Mouse (Mus musculus) brain, adult 10 weeks (tissue): ENCODE data around the gene Caps2. TPM values are rescaled to one million over a fixed set of nuclear protein-coding genes. Genes with fewer than 3 reads are reported as not detected.

Experiments
- polyA plus RNA-seq: library from polyadenylated mRNA; stranded (reverse); fragments of 350-450 nt; fragmentation: Illumina TruSeq; extraction: RNeasy Lipid Tissue Mini Kit (QIAGEN cat#74804); gene quantifications from one replicate; pipeline ENCODE4 v1.2.3, GENCODE M21; 2015; ENCODE audit warnings: low read depth, low replicate concordance

Caps2 gene
- 0.59 TPM for polyA plus RNA-seq

DNA sequence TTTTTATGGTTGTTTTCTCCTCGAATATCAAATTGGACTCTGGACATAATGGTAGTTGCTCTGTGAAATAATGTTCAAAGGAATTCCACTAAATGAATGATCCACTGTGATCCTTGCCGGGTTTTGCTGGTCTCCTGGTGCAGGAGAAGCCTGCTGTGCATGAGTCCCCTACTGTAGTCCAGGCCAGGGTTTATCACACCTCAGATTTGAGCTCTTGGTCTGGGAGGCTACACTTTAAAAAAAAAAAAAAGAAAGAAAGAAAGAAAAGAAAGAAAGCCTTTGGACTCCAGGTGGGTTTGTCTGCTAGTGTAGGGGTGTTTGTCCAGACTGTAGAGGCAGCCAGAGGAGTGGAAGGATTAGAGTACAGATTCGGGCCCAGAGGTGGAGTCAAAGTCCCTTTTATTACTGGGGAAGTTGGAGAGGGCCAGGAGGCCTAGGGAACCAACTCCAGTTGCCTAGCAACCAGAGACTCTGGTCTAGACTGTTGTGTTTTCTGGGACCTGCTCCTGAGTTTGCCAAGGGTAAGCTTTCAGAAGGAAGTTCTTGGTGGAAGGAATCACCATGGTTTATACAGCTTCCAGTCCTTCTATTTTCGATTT is at the start of gene Caps2:
Caps2 (plus strand) TSS at position 454 of the 599 bp plus-strand sequence.

DNA sequence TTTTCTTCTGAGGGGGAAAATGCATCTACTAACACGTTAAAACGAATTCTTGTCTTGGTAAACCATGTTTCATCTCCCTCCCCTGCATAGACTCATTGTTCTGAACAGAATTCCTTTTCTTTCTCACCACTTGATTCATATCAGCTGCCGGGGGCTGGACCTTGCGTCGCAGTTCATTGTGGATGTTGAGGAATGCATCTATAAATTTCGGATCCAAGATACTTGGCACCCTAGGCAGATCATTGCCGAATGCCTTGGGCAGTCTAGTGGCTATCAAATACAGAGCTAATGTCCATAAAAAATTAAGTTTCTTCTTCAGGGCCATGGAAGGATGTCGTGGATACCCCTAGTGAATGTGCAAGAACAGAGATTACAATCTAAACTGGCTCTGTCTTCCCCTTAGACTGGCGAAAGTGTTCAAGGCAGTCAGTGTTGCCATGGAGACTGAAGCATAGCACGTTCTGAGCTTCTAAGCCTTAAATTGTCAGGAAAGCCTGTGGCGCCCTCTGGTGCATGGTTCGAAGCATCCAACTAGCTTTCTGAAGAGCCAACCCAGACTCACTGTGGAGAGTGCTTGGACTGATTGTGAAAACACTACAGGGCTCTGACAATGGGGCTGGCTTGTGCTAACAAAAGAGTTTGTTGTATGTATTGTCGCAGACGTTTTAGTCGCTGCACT is 3.4 kb upstream of the Caps2 start, which contains the start of gene Glipr1l3:
Glipr1l3 (minus strand) TSS at position 446 of the 679 bp plus-strand sequence.

Other genes with a start within 250 kb of the Caps2 start
- gene Krr1, start 191.0 kb upstream of the Caps2 start, polyA plus RNA-seq, result 40.1 TPM
- gene Glipr1, start 161.0 kb upstream of the Caps2 start, polyA plus RNA-seq, result 2.6 TPM
- not detected for gene Glipr1l1, start 103.4 kb upstream of the Caps2 start, polyA plus RNA-seq
- not detected for gene Glipr1l2, start 80.3 kb upstream of the Caps2 start, polyA plus RNA-seq
- gene Glipr1l3, start 3.3 kb upstream of the Caps2 start, polyA plus RNA-seq, result not detected
- gene Kcnc2, start 107.5 kb downstream of the Caps2 start, polyA plus RNA-seq, result 62.4 TPM